Mouse (Mus musculus) gastrocnemius, adult 8-10 months (tissue): ENCODE results near the gene Hist2h2bb. TPM values are rescaled to one million over a fixed set of nuclear protein-coding genes. Genes with fewer than 3 reads are reported as not detected.
"Not testable (repeated sequence)": the region's sequence is repeated elsewhere in the genome, so short reads cannot be mapped to it uniquely, and the experiment has no call there.

Experiments used
- DNase-seq, 2 experiments: peaks; one replicate each; pipeline ENCODE4 v3.0.0; 2022; ENCODE audit warnings: low spot score in 2 of 2
- total RNA-seq, 4 experiments: library from RNA; stranded (reverse); gene quantifications; 2 replicates each; pipeline ENCODE4 v1.2.4; 2022

The Hist2h2bb gene
- total RNA-seq, result 10 to 100 TPM; 18.8 to 38.2 (median 24.3) TPM

- DNase-seq, result peak; percentile 82 to 89
Observed at GRCm38 (mm10) chr3:96269511-96270474, at the start of gene Hist2h2bb. Hist2h2bb (plus strand) TSS chr3:96269752.

DNA sequence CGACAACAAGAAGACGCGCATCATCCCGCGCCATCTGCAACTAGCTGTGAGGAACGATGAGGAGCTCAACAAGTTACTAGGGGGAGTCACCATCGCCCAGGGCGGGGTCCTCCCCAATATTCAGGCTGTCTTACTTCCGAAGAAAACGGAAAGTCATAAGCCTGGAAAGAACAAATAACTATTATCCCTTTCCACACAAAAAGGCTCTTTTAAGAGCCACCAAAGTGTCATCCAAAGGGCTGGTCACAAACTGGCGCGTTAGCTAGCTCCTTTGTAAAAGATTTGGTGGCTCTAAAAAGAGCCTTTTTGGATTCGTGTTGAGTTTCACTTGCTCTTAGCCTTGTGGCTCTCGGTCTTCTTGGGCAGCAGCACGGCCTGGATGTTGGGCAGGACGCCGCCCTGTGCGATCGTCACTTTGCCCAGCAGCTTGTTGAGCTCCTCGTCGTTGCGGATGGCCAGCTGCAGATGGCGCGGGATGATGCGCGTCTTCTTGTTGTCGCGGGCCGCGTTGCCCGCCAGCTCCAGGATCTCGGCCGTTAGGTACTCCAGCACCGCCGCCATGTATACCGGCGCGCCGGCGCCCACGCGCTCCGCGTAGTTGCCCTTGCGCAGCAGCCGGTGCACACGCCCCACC lies 49.3 kb upstream of the Hist2h2bb start:
- not testable (repeated sequence) for DNase-seq

GRCm38 (mm10) chr3:96220765-96221639 lies 48.5 kb upstream of the Hist2h2bb start, which contains the start of the genes Hist2h2ac and Hist2h2be:
Hist2h2ac (minus strand) TSS chr3:96220880.
Hist2h2be (plus strand) TSS chr3:96221119.
- DNase-seq, result peak; percentile 72 to 75

DNA sequence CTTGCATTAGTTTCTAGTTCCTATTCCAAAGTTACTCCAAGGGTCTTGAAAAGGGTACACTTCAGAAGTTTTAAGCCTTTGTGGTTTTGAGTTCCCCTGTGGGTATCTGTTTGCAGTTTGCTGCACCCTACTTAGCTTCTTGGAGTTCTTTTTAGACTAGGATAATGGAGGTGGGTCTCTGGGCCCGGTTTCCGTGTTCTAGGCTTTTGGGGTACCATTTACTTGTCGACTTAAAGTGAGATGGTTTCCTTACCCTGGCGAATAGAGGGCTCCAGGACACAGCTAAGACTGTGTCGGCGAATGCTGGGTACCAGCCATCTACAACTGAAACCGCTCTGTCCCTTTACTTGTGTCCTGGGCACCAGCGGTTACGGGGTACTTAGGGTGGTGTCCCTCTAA lies 47.9 kb upstream of the Hist2h2bb start:
- DNase-seq, result no peak

DNA sequence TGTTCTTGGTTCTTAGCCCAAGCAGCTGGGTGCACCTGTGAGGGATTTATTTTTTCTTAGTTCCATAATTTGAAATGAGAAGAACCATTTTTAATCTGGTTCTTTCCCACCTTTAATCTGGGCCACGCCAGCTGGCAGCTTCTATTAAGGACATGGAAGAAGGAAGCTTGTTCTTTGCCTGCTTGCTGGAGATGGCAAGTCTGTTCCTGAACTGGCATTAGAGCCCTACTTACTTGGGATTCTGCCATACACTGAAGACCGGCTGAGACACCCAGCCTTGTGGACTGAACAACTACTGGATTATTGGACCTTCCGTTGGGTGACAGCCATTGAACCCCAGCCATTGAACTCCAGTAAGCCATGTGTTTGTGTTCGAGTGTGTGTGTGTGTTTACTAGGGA lies 46.8 kb upstream of the Hist2h2bb start:
- DNase-seq, result no peak

GRCm38 (mm10) chr3:96225421-96225820 lies 44.1 kb upstream of the Hist2h2bb start:
- DNase-seq, result no peak

- DNase-seq, result no peak
Observed at GRCm38 (mm10) chr3:96226695-96227648, 42.6 kb upstream of the Hist2h2bb start.

DNA sequence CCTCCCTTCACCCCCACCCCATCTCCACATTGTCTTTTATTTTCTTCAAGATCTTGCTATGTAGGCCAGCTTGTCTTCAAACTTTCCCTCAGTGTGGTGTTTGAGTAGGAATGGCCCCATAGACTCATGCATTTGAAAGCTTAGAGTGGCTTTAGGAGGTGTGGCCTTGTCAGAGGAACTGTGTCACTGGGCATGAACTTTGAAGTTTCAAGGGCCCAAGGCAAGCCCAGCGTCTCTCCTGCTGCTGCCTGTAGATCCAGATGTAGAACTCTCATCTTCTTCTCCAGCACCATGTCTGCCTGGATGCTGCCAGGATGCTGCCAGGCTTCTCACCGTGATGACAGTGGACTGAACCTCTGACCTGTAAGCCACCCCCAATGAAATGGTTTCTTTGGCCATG lies 40.7 kb upstream of the Hist2h2bb start:
- no peak for DNase-seq

GRCm38 (mm10) chr3:96230404-96230803 lies 39.1 kb upstream of the Hist2h2bb start:
- no peak for DNase-seq

- DNase-seq, result no peak
Observed at GRCm38 (mm10) chr3:96230910-96231757, 38.4 kb upstream of the Hist2h2bb start.

DNA sequence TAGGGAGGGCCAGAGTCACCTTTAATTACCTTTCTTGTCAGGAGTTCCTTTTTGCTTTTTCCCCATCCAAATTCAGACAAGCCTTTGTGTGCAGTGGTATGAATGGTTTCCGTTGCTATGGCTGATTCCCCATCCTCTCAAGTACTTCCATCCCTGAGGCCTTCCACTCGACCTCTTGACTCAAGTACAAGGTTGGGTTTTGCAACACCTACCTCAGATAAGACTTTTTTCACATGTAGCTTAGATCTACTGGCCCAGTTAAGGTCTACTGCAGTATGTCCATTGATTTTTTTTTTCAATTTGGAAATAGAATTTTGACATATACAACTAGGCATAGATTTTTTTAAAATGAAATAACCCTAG lies 37.8 kb upstream of the Hist2h2bb start:
- no peak for DNase-seq

DNA sequence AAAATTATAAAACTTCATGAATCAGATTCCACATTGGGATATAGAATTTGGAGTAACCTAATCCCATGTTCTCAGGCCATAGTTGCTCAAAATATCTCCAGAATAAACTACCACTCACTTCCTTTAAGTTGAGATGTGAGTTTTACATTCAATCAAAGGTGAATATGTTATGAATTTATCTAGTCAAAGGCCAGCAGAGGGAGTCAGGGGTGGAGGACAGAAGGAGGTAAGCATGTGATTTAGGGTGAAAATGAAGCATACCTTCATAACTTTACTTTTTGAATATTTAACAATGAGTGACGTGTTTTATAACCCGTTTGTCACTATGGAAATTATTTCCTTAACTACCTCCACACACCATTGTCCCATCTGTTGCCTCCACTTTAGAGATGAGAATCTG lies 34.6 kb upstream of the Hist2h2bb start:
- no peak for DNase-seq

DNA sequence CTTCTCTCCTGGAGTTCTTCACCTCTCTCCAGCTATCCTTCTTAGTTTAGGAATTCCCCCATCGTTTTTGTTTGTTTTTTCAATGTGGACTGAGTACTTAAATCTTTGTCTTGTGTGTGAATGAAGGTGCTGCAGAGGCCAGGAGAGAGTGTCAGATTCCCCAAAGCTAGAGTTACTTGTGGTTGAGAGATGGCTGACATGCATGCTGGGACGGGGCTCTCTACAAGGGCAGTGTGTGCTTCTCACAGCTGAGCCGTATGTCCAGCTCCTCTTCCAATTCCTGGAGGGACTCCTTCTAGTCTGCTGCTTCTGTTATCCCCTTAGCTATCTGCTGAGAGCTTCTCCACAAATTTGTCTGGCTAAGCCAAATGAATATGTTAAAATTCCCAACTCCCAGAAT lies 33.7 kb upstream of the Hist2h2bb start:
- DNase-seq, result no peak

DNA sequence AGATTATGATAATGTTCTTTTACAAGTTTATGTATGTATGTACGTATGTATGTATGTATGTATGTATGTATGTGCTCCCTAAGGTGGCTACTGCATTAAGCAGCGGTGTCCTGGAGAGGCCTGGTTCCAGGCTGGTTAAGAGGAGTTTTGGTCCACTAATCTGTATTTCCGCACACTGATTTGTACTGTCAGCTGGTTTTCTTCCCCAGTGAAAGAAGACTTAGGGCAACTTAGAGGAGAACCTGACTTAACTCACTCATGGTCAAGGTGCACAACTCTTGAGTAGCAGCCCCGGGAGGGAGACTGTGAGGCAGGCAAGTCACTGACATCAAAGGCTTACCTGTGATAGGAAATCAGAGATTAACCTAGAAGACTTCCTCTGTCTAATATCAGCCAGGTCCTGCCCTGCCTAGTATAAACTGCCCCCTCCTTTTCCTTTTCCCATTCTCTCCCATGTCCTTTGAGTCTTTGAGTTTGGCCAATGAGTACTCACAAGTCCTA lies 32.7 kb upstream of the Hist2h2bb start:
- DNase-seq, result no peak

GRCm38 (mm10) chr3:96237335-96237903 lies 32.1 kb upstream of the Hist2h2bb start:
- no peak for DNase-seq

- no peak for DNase-seq
Observed at GRCm38 (mm10) chr3:96237904-96238511, 31.5 kb upstream of the Hist2h2bb start.

DNA sequence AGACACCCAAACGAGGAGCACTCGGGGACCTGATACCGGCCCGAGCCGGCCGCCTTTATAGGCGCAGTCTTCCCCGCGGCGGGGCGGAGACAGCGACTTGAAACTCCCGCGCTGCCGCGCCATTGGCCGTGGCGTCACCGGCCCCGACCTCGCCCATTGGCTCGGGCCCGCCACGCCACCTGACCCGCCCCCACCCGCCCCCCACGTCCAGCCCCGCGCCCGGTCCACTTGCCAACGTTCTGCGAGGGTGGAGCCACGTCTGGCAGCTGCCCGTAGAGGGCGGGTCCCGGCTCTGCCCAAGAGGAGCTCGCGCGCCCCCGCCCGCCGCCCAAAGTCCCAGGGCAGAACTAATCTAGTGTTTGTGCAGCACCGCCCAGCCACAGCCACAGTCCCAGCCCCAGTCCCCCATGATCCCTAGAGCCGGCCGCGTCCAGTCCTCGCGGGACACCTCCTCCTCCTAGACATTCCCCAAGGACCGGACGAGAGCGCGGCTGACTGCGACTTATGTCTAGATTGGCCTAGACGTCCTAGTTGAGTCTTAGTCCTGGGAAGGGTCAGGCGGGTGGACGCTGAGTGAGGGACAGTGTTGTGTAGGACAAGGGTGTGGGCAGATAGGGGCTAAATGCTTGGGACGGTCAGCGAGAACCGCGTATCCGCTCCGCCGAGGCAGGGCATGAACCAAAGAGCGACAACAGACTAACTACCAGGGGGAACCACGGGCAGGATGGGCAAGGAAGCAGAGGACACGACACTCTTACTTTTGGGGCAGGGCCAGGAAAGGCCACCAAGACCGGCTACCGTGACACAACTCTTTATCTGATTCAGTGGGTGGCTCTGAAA lies 30.4 kb upstream of the Hist2h2bb start, which contains the start of gene Hist2h3c2:
TSS of gene Hist2h3c2 (minus strand) at position 174 of the 840 bp plus-strand sequence.
- peak in 1 of 2 experiments; percentile 24 for DNase-seq
